Mouse (Mus musculus): ENCODE data around the gene Slc12a9.

GRCm38 (mm10) chr5:137351058-137351380 is 17.6 kb upstream of the Slc12a9 start:
- TF ChIP-seq CTCF (conservative IDR thresholded peaks at IDR 0.05 in 1 of 2, IDR thresholded peaks at IDR 0.05 in 1 of 2; ENCODE audit: low read depth in 2 of 2, low read length in 2 of 2) (no peak), ZNF384 (IDR thresholded peaks at IDR 0.05; ENCODE audit: low read depth, low read length) (no peak)
